Mouse (Mus musculus) adrenal gland, postnatal 36 days (tissue): ENCODE results near the gene Ptges2. TPM values are rescaled to one million over a fixed set of nuclear protein-coding genes. Genes with fewer than 3 reads are reported as not detected.
"Not testable (repeated sequence)": the region's sequence is repeated elsewhere in the genome, so short reads cannot be mapped to it uniquely, and the experiment has no call there.

Source experiments
- DNase-seq, 2 experiments: peaks; one replicate each; pipeline ENCODE4 v3.0.0; 2021; ENCODE audit warnings: mixed read lengths in 1 of 2
- long read RNA-seq, 2 experiments: library from polyadenylated mRNA; stranded (forward); transcript quantifications; one replicate each; pipeline ENCODE4 v2.0.0; 2021; ENCODE audit warnings: borderline sequencing depth in 2 of 2
- total RNA-seq, 2 experiments: library from RNA; stranded (reverse); gene quantifications; 2 replicates each; pipeline ENCODE4 v1.2.3; 2021

Gene Ptges2
- total RNA-seq, result 10 to 100 TPM; 58.2 to 58.7 TPM
- long read RNA-seq, experiment 1, full-length matches to known transcripts, result 132 of 154 reads
- long read RNA-seq, experiment 1, partial matches to known transcripts, result 6 of 154 reads
- long read RNA-seq, experiment 1, other reads (novel, unspliced or antisense), result 16 of 154 reads
- long read RNA-seq, experiment 2, full-length matches to known transcripts, result 48 of 62 reads
- long read RNA-seq, experiment 2, partial matches to known transcripts, result 11 of 62 reads
- long read RNA-seq, experiment 2, other reads (novel, unspliced or antisense), result 3 of 62 reads

DNA sequence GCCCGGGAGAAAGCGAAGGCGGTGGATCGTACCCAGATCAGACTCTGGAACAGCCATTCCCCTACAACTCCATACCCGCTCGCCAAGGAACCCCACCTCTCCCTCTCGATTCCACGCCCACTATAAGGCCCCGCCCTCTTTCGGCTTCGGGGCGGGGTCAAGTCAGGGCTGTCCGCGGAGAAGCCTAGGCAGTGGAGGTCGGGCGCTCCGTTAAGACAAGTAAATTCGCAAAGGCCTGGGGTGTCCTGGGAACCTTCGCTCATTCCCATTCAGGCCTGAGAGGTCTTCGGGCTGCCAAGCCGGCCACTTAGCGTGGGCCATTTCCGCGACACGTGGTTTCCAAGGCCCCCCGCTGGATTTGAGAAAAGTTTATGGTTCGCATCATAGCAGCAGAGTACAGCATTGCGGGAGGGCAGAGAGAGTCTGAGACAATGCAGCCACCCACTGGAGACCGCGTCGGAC is at the start of gene Ptges2:
Gene Ptges2, plus strand, starts transcription at position 413 of the 462 bp plus-strand sequence.
- peak; percentile 92 to 93 for DNase-seq

DNA sequence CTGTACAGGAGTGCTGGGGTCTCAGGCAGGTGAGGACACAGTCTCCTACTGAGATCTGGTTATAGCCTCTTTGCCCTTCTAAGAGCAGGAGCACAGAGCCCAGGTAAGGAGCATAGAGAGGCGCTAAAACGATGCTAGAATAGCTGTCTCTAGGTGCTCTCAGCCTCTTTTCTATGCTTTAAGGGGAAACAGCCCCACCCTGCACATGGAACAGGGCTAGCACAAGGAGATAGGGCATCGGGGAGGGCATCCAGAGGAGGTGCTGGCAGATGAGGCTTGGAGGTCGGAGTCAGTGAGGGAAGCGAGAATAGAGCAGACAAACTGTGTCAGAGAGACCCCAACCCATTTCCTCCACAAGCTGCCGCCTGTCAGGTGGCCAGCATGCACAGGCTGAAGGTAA is 48.7 kb upstream of the Ptges2 start:
- no peak for DNase-seq

DNA sequence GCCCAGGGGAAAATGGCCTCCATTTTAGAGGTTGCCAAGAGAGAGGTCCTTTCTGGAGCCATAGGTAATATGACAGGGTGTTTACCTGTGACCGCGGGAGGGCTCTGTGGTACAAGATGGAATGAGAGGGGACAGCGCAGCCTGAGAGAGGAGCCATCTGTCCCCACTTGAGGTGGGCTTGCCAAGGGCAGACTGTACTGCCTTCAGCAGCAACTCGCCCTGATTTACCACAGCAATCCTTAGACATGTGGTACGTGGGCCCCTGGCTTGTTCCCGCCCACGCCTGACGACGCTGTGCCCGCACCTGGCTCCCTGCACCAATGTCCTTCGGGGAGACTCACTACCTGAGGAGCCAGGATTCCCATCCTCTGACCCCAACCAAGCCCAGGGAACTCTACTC is 47.4 kb upstream of the Ptges2 start:
- DNase-seq, result no peak

DNA sequence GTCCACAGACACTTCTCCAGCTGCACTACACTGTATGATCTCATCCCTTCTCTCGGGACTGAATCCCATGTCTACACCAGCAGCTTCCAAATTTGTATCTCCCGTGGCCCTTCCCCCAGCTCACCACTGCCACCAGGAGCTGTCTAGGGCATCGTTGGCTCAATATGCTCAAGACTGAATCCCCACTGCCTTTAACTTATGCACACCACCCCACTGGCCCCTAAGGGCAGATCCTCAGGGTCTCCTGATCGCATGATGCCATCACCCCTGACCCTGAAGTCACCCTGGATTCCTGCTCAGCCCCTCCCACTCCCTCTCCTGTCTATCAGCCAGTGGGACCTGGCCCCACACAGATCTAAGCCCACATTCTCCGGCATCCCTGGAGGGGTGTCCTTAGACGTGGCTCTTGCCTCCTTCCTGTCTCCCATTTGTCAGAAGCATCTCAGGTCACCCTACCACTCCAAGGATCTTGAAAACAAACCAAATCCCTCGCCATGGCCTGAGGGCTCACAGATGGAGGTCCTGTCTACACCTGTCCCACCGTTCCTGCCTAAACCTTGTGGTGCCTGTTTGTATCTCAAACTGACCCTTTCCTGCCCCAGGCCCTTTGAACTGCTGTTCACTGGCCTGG is 46.0 kb upstream of the Ptges2 start:
- DNase-seq, result no peak

DNA sequence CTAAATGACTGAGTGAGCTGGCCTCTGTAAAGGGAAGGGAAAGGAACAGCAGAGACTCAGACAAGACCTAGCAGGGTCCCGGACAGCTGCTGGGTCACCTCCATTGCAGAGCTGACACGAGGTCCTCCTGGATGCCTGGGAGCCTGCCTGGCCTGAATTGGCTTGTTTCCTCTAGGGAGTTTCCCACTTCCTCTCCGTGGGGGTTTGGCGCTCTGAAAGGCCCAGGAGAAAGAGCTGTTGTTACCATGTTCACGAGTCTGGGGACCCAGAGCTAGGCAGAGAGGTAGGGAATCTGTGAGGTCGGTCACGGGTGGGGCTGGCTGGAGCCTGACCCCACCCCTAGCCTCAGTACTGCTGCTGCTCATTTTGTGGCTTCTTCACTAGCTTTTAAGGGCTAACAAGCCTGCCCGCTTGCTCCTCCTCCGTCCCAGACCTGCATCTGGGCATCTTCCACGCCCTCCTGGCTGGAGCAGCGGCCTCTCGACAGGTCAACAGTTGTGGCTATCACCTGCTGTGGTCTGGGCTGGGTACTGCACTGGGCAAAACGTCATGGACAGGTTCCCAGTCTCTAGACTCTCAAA is 45.1 kb upstream of the Ptges2 start:
- no peak for DNase-seq

DNA sequence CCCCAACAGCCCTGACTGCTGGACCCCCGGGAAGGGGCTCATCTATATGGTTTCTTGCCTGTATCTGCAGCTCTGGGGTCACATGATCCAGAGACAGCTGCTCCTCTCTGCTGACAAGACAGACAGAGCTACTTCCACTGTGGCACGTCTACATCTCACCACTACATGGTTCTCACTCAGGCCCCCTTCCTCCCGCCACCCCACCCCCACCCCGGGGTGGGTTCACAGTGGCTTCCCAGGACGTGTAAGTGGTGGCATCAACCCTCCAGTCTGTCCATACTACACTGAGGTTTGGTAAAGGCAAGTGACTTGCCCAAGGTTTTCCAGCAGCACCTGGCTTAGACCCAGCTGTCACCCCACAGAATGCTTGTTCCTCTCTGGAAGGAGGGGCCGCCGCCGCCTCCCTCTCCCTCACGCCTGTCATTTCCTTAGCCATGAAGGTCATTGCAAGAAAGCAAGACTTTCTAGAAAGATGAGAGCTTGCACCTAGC is 44.2 kb upstream of the Ptges2 start:
- no peak for DNase-seq

DNA sequence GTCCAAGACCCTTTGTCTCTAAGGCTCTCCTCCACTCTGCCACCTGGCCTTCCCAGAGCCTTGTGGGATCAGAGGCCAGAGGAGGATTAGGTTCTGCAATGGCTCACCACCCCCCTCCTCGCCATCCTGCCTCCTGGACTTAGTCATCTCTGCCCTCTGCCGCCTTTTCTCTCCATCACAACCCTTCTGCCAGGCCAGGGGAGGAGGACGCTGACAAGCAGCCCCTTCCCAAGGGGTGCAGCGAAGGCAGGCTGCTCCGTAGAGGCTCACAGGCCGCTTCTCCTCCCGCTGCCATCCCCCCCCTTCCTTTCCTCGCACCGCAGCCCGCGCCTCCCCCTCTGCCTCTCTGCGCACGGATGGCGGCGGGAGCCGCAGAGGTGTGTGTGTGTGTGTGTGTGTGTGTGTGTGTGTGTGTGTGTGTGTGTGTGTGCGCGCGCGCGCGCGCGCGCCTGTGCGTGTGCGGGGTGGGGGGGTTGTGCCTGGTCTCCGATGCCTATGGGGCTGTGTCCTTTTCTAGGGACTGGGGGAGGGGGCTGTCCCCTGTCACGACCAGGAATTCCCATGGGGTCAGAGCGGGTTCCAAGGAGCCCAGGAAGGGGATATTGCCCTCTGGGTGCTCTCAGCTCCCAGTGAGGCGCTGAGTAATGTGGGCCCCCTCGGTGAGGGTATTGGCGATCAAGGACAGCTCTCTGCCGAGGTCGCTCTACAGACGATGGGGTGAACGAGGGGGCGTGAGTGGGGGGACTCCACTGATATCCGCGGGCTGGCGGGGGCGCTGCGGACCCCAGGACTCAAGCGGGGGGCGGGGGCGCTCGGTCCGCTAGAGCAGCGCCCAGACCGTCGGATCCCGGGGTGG is 43.3 kb upstream of the Ptges2 start, which contains the start of gene Ciz1:
Gene Ciz1, plus strand, starts transcription at position 177 of the 856 bp plus-strand sequence.
- DNase-seq, result peak; percentile 34 to 45

DNA sequence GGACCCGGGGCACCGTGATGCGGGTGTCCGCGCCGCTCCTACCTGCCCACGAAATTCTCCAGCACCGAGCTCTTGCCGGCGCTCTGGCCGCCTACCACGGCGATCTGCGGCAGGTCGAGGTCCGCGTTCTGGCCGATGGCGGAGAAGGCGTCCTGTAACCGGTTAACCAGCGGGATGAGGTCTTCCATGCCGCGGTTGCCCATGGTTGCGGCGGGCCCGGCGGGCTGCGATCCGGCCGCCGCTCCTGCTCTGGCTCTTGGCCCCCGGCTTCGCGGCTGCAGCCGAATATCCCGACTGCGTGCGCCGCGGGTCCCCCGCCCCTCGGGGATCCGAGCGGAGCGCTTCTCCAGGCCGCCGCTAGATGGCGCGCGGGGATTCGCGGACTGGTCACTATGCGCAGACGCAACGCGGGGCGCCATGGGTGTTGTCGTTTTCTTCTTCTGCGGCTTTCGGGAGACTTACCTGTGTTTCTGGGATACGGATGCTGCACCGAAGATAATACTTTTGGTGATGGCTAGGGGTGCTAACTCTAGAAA is 42.6 kb upstream of the Ptges2 start, which contains the start of gene Dnm1:
Gene Dnm1, minus strand, starts transcription at position 332 of the 536 bp plus-strand sequence.
- peak; percentile 91 to 93 for DNase-seq

DNA sequence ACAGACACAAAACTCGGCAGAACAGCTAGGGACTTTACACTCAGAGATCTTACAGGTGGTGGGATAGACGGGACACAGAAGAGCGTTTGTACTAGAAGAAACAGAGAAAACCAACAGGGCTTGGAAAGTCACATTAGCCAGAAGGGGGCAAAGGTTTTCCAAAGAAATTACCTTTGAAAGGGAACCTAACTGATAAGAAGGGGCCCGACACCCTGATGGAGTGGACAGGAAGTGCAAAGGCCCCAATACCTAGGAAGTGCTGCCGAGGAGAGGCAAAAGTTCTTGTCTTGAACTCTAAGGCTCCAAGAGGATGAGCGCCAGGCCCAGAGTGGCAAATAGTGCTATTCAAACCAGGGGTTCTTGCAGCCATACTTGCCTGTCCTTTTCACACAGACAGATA is 41.9 kb upstream of the Ptges2 start:
- DNase-seq, result no peak

DNA sequence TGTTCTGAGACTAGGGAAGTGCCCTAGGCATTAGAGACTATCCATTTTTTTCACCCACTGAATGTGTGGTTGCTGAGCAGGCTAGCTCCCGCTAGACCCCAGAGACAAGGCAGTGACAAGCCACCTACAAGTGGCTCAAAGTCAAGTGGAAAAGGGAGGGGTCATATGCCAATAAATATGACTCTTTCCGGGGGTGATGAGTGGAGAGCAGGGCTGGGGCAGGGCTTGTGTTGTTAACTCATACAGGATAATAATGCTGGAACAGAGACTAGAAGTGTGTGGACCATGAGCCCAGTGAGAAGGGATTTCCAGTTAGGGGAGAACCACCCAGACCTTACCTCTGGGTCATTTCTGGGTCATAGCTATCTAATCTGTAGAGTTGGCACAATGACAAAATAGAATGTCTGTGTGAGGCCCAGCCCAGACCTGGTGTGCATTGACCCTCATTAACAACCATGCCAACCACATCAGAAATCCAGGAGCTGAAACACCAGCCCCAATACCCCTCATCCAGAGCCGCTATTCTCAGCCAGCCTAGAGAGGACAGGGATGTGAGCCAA is 41.3 kb upstream of the Ptges2 start:
- no peak for DNase-seq

DNA sequence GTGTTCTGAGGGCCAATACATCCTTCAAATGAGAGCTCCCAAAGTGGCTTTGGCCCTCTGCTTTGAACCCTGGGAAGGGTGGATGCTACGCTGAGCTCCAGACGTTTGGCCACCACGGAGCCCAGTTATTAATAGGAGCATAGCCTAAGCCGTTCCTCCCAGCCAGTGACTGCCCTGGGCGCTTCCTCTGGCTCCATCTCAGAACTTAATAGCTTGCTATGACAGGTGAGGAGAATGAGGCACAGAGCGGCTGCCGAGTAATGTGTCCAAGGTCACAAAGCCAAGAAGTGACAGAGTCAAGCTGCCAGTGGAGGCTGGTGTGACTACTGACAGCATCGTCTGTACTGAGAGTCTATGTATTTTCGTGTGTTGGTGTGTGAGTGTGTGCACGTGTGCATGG is 39.5 kb upstream of the Ptges2 start:
- DNase-seq, result no peak

DNA sequence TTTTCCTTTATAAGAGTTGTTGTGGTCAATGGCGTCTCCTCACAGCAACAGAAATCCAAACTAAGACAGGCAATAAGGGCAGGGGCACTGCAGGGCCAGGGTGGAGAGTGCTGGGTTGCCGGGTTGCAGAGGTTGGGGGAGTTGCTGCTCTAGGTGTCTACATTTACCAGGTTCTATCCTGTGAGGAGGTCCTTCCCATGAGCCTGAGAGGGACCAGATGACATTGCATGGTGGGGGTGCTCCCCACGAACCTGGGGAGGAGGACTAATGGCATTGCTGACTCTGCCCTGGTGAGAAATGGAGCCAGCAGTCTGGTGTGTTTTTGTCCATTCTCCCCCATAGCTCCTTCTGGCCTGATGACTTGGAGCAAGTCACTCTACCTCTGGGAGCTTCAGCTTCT is 38.0 kb upstream of the Ptges2 start:
- no peak for DNase-seq

DNA sequence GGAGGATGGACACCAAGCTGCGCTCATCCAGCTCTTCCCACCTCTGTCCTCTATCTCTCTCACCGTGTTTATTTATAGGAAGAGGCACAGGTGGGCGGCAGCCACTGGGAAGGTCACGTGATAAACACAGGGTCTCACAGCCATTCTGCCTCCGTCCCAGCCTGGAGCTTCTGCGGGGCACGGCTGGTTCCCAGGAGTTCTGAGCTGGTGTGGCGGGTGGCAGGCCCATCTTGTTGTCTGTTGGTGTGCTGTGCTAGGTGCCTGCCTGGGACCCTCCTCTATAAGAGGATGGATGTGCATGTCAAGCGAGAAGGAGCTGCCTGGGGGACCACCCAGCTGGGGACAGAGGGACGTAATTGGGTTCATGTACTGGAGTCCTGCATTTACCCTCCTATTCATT is 37.3 kb upstream of the Ptges2 start:
- DNase-seq, result no peak

DNA sequence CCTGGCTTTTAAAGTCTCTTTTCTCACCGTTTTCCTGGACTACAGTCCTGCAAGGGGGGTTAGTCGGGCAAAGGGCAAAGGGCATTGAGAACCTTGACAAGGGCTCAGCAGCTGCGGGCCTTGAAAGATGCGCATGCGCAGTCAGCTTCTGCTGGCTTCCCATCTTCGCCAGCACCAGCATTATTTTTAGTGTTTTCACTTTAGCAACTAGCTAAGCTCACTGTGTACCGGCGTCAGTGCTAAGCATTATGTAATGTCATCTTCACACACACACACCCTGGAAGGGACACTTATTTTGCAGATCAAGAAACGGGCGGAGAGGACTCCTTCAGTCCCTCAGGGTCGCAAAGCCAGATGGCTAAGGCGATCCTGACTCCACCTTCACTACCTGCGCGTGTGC is 35.0 kb upstream of the Ptges2 start:
- peak; percentile 84 to 89 for DNase-seq

DNA sequence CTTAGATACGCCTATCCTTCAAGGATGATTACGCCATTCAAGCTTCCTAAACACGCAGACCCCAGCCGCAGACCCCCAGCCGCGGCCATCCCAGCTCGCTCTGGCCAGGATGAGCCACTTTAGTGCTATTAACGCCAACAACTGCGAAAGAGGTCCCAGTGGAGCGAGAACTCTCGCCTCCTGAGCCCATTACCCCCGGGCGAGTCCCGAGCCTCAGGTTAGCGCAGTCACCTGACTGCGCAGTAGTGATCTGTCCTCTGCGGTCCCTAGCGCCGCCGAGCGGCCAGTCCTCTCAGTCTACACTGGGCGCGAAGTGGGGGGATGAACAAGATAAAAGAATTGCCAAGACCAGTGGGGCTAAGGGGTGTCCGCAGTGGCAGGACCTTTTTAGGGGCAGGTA is 34.3 kb upstream of the Ptges2 start:
- peak; percentile 79 to 87 for DNase-seq

DNA sequence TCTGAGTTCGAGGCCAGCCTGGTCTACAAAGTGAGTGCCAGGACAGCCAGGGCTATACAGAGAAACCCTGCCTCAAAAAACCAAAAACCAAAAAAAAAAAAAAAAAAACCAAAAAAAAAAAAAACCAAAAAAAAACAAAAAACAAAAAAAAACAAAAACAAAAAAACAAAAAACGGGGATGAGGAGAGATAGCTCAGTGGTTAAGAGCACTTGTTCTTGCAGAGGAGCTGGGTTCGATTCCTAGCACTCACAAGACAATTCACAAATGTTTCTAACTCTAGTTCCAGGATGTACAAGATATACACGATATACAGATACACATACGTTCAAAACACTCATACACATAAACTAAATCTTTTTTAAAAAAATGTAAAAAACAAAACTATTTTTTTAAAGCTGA is 33.4 kb upstream of the Ptges2 start:
- not testable (repeated sequence) for DNase-seq

DNA sequence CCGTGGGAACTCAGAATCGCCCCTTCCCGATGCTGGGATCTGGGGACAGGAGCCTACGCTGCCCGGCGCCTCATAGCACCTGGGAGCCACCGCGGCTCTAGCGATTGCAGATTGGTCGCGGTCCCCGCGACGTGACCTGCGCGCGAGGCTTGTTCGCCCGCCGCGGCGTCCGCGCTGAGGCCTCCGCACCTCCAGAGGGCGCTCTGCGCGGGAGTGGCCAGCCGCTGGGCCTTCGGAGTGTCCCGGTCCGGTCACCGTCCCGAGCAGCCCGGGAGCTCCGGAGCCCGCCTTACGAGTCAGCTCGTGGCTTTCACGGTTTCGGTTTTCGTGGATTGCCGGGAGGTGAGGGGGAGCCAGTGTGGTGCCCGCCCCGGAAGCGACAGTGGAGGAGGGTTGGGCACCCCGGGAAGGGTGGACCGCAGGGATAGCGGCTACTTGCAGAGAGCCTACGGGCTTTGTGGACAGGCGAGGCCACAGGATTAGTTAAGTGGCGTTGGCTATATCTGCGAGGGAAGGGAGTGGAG is 32.8 kb upstream of the Ptges2 start:
- DNase-seq, result peak; percentile 95 to 96

DNA sequence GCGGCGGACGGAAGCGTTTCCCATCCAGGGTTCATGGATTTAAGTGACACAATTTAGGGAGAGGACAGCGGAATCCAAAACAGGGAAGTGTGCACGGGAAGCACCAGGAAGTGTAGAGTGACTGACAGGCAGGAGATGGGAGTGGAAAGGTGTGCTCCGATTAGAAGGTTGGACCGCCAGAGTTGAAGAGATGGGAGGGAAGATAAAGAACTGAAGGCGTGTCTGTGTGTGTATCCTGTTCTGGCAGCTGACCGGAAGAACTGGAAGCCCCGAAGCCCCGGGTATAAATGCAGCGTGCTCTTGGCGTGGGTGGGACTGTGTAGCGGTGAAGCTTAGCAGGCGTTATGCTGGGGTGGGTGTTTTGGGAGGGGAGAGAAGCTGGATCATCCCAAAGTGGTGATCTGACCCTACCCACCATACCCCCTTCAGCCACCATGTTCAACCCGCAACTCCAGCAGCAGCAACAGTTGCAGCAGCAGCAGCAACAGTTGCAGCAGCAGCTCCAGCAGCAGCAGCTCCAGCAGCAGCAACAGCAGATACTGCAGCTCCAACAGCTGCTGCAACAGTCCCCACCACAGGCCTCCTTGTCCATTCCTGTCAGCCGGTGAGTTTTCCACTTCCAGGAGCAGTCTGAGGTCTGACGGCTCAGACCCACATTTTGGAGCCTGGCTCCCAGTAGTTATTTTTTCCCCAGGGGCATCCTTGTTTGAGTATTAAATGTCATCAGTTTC is 32.2 kb upstream of the Ptges2 start:
- peak in 1 of 2 experiments; percentile 60 for DNase-seq

DNA sequence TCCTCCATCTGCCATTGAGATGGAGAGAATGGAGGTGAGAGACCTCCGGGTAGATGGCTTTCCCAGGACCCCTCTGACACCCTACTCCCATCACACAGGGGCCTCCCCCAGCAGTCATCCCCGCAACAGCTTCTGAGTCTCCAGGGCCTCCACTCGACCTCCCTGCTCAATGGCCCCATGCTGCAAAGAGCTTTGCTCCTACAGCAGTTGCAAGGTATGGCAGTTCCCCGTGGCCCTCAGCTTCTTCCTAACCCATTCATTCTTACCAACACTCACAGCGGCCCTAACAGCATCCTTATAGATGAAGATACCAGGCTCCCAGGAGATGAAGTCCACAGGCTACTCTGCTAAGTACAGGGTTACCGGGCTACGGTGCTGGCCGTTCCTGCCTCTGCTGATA is 31.6 kb upstream of the Ptges2 start:
- no peak for DNase-seq

DNA sequence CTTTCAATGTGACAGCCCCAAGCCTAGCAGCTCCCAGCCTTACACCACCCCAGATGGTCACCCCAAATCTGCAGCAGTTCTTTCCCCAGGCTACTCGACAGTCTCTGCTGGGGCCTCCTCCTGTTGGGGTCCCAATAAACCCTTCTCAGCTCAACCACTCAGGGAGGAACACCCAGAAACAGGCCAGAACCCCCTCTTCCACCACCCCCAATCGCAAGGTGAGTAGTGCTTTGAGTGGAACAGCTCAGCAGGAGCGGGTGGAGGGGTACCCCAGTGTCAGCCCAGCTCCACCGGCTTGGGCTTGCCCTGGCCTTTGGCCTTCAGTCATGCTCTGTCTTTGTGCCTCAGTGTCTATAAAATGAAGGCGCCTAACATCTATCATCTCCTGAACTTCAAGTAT is 28.4 kb upstream of the Ptges2 start:
- DNase-seq, result no peak

DNA sequence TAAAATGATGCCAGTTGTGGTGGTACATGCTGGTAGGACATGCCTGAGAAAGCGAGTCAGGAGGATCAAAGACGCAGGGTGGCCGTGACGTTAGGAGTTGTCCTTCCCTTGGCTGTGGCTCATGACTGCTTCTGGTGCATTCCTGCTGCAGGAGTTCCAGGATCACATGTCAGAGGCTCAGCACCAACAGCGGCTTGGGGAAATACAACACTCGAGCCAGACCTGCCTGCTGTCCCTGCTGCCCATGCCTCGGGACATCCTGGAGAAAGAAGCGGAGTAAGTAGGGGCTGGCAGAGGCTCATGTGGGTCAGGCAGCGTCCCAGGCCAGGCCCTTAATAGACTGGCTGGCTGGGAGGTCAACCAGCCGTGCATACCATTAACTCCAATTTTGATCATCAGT is 21.5 kb upstream of the Ptges2 start:
- DNase-seq, result no peak
